Mouse (Mus musculus) erythroblast, adult 5-6 weeks (primary cell): Measurements from ENCODE around the gene Arhgap30. TPM values are rescaled to one million over a fixed set of nuclear protein-coding genes. Genes with fewer than 3 reads are reported as not detected.

Experiments
- ATAC-seq: replicated peaks from 2 replicates; pipeline ENCODE4 v1.8.0; 2016; ENCODE audit warnings: moderate number of reproducible peaks, mild to moderate bottlenecking, moderate TSS enrichment, inconsistent platforms; ENCODE audit not compliant: poor library complexity, low FRiP score, severe bottlenecking
- total RNA-seq, 2 experiments: library from RNA; stranded (forward) in 1 of 2; stranded (reverse) in 1 of 2; fragments of 150-400 nt in 1 of 2; fragments of 200-764, 138-1000 nt in 1 of 2; gene quantifications; 2 replicates each; pipeline versions ENCODE4 v1.2.3 to v1.2.4; 2015 to 2017; ENCODE audit warnings: low replicate concordance in 2 of 2

Gene Arhgap30
- total RNA-seq, 2 experiments from 2014 or later = 21.1 to 25.9 TPM

DNA sequence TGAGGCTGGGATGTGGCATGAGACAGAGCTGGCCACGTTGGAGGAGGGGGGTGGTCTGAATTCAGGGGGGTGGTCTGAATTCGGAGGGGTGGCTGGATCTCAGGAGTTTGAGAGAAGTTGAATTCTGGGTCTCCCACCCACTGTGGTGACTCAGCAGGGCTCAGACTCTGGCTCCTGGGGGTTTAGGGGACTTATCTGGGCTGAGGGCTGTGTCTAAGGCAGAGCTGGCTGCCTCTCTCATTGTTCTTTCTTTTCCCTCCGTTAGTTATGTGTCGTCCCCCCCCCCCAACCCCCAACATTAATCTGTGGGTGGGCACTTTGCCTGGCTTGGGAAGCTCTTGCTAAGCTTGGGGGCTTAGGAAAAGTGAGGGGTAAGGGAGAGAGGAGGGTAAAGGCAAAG lies 14.8 kb upstream of the Arhgap30 start:
- no peak for ATAC-seq

DNA sequence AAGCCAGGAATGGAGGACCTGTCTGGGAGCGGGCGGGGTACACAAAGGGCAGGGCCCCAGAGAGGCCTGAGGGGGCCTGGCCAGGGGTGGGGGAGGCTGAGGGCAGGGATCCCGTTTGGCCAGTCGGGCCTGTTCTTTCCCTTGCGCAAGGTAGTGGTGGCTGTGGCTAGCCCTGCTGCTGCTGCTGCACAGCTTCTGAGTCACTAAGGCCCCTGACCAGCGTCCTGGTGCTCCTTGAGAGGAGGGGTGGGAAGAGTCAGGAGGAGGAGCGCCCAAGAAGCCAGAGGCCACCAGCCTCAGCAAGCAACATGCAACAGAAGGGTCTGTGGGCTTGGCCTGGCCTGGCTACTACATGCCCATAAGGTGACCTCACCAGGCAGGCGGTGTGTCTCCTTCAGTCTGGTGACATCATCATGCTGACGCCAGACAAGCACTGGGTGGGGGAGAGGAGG lies 13.1 kb upstream of the Arhgap30 start:
- no peak for ATAC-seq

GRCm38 (mm10) chr1:171378298-171378697 lies 10.5 kb upstream of the Arhgap30 start:
- no peak for ATAC-seq

DNA sequence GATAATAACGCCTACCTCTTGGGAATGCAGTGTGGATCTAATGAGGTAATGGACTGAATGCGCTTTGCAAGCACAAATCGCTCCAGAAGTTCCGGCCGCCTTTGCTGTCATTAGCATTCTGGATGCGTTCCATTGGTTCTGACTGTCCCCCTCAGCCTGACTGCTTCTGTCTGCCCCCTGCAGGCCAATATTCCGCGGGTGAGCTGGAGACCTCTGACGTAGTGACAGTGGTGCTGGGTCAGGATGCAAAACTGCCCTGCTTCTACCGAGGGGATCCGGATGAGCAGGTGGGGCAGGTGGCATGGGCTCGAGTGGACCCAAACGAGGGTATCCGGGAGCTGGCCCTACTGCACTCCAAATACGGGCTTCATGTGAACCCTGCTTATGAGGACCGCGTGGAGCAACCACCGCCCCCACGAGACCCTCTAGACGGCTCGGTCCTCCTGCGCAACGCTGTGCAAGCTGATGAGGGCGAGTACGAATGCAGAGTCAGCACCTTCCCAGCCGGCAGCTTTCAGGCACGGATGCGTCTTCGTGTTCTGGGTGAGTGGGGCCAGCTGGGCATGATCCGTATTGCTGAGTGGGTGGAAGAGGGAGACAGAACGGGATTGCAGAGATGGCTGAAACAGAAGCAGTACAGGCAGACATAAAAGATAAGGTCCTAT lies 8.7 kb upstream of the Arhgap30 start:
- ATAC-seq = peak; percentile 59

DNA sequence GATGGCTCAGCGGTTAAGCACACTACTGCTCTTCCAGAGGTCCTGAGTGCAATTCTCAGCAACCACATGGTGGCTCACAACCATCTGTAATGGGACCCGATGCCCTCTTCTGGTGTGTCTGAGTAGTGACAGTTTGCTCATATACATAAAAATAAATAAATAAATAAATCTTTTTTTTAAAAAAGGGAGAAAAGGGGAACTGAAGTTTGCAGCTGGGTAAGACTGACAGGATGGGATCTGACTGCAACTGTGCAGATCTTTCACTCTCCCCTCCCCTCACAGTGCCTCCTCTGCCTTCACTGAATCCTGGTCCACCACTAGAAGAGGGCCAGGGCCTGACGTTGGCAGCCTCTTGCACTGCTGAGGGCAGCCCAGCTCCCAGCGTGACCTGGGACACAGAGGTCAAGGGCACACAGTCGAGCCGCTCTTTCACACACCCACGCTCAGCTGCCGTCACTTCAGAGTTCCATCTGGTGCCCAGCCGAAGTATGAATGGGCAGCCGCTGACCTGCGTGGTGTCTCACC lies 6.6 kb upstream of the Arhgap30 start:
- no peak for ATAC-seq

DNA sequence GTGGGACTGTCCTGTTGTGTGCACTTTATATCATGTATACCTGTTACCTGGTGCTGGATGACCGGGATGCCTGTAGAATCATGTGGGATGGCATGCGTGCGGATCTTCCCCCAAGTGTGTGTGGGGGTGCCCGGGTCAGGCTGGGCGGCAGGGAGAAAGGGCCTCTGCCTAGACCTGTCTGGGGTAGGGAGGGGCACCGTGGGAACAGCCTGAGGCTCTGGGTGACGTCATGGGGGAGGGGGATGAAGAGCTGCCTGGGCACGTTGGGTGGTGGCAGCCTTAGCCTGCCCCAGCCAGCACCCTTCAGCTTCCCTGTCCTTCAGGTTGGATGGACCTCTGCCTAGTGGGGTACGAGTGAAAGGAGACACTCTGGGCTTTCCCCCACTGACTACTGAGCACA lies 4.4 kb upstream of the Arhgap30 start:
- no peak for ATAC-seq

DNA sequence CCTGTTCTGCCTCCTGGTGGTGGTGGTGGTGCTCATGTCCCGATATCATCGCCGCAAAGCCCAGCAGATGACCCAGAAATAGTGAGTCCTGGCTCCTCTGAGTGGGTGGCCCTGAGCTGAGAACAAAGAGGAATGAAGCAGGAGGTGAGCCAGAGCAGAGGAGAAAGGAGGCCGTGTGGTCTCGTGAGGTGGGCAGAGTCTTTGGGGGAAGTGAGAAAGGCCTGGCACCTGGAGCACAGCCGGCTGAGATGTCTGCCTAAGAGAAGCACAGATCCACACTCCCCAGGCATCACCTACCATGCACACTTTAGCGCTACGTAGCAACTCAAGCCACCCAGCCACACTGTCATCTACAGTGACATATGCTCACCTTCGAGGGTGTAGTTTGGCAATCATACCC lies 3.6 kb upstream of the Arhgap30 start:
- ATAC-seq = no peak

GRCm38 (mm10) chr1:171387099-171387498 lies 1.7 kb upstream of the Arhgap30 start:
- no peak for ATAC-seq

DNA sequence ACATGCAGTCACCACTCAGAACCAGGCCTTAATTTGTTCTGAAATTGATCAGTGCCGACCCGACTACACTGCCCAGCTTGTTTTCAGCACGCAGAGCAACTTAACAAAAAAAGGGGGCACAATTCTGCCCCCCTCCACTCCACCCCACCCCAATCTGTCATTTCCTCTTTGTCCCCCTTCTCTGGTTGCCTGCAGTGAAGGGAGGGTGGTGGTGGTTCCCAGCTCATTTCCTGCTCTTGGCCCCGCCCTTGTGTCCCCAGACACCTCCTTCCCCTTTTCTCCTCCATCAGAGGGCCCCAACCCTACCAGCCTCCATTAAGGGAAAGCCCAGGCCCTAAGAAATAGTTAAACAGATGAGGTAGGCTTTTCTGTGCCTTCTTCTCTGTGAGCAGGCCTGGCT lies 1.3 kb downstream of the Arhgap30 start:
- ATAC-seq = no peak

- no peak for ATAC-seq
These were observed 13.1 kb downstream of the Arhgap30 start for GRCm38 (mm10) chr1:171401821-171402220.

GRCm38 (mm10) chr1:171402991-171403390 lies 14.2 kb downstream of the Arhgap30 start:
- ATAC-seq = no peak

GRCm38 (mm10) chr1:171407263-171407662 lies 18.5 kb downstream of the Arhgap30 start:
- ATAC-seq = no peak

GRCm38 (mm10) chr1:171410231-171410630 lies 21.5 kb downstream of the Arhgap30 start:
- no peak for ATAC-seq

- ATAC-seq = peak; percentile 94
These were observed 22.3 kb downstream of the Arhgap30 start, which contains the start of gene Usf1 for GRCm38 (mm10) chr1:171410947-171411484. Gene Usf1 (plus strand): TSS chr1:171411313.

GRCm38 (mm10) chr1:171411492-171411941 lies 22.8 kb downstream of the Arhgap30 start:
- peak; percentile 24; the same call in 1 of the 2 replicates for ATAC-seq

DNA sequence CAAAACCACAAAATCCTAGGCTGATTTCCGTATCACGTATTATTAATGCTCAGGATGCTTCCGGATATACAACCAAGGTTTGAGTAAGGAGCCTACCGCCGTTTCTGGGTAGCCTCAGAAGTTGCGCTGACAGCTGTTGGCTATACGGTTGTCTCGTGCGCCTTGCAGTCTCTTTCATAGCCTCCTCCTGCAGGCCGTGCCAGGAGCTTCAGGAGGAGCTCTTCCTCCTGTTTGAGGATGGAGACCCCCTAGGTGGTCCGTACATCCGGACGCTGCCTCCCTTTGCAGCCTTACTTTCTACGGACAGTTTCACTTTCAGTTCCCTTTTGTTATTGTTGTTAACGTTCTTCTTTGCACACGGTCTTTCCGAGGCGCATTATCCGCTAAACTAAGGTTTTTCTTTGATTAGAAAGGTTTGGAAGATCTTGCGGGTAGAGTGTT lies 23.3 kb downstream of the Arhgap30 start:
- ATAC-seq = peak; percentile 52

GRCm38 (mm10) chr1:171412446-171412845 lies 23.7 kb downstream of the Arhgap30 start:
- no peak for ATAC-seq

- ATAC-seq = no peak
These were observed 24.9 kb downstream of the Arhgap30 start for GRCm38 (mm10) chr1:171413608-171414007.

GRCm38 (mm10) chr1:171418660-171419059 lies 29.9 kb downstream of the Arhgap30 start, which contains the start of gene Tstd1:
Gene Tstd1 (plus strand): TSS chr1:171418872.
- ATAC-seq = no peak

GRCm38 (mm10) chr1:171419291-171419882 lies 30.6 kb downstream of the Arhgap30 start:
- no peak for ATAC-seq

GRCm38 (mm10) chr1:171419905-171420304 lies 31.2 kb downstream of the Arhgap30 start:
- ATAC-seq = no peak
